Mouse (Mus musculus) forebrain, embryonic 14.5 days (tissue): ENCODE measurements around the gene Anxa10. TPM values are rescaled to one million over a fixed set of nuclear protein-coding genes. Genes with fewer than 3 reads are reported as not detected.

Experiments used
- ATAC-seq: fragments of 200-750 bp; cut with Nextera tagmentation; 2 replicates; pipeline ENCODE4 v1.8.0; 2017; ENCODE audit warnings: mild to moderate bottlenecking, moderate library complexity
- DNase-seq: peaks from one replicate; pipeline ENCODE4 v3.0.0-alpha.2; 2015; ENCODE audit warnings: low spot score
- H3K27ac ChIP-seq: fragments of 300-500 bp; sonication (generic); 2 replicates; pipeline ENCODE4 v1.5.1; 2014; ENCODE audit warnings: low read depth, mild to moderate bottlenecking, control low read depth, low read length, moderate library complexity
- H3K27me3 ChIP-seq: fragments of 300-500 bp; sonication (generic); replicated peaks from 2 replicates; pipeline ENCODE4 v1.6.1; 2014; ENCODE audit warnings: low read length, control low read depth, mixed read lengths; ENCODE audit not compliant: control insufficient read depth, insufficient read depth
- H3K36me3 ChIP-seq: fragments of 300-500 bp; sonication (generic); 2 replicates; pipeline ENCODE4 v1.6.1; 2014; ENCODE audit warnings: low read length, control low read depth; ENCODE audit not compliant: control insufficient read depth, insufficient read depth
- H3K4me1 ChIP-seq: fragments of 300-500 bp; sonication (generic); 2 replicates; pipeline ENCODE4 v1.6.1; 2014; ENCODE audit warnings: antibody characterized with exemption, low read length, control low read depth; ENCODE audit not compliant: control insufficient read depth, insufficient read depth
- H3K4me2 ChIP-seq: fragments of 300-500 bp; sonication (generic); 2 replicates; pipeline ENCODE4 v1.6.1; 2014; ENCODE audit warnings: mild to moderate bottlenecking, control low read depth, low read length
- H3K4me3 ChIP-seq: fragments of 300-500 bp; sonication (generic); 2 replicates; pipeline ENCODE4 v1.5.1; 2014; ENCODE audit warnings: low read depth, low read length, control low read depth
- H3K9ac ChIP-seq: fragments of 300-500 bp; sonication (generic); 2 replicates; pipeline ENCODE4 v1.6.1; 2014; ENCODE audit warnings: mild to moderate bottlenecking, low read length, control low read depth, moderate library complexity
- H3K9me3 ChIP-seq: fragments of 300-500 bp; sonication (generic); replicated peaks from 2 replicates; pipeline ENCODE4 v1.6.1; 2016; ENCODE audit warnings: low read length, control low read depth, mixed read lengths; ENCODE audit not compliant: control insufficient read depth
- WGBS: fragments of 180-500 bp; shearing (Covaris S2); extraction: QIAGEN DNeasy Blood & Tissue Kit; methylation state at CpG from one replicate; pipeline ENCODE4 v1.1.7; 2014; 5-methylcytosine and 5-hydroxymethylcytosine counted together
- polyA plus RNA-seq: library from polyadenylated mRNA; unstranded; fragments of >200 nt; fragmentation: Nextera tagmentation; extraction: Ambion mirVana; gene quantifications from 2 replicates; pipeline ENCODE4 v1.2.1, GENCODE M21; 2014

Anxa10 gene
- polyA plus RNA-seq, 1 experiment from 2014 or later = not detected

DNA sequence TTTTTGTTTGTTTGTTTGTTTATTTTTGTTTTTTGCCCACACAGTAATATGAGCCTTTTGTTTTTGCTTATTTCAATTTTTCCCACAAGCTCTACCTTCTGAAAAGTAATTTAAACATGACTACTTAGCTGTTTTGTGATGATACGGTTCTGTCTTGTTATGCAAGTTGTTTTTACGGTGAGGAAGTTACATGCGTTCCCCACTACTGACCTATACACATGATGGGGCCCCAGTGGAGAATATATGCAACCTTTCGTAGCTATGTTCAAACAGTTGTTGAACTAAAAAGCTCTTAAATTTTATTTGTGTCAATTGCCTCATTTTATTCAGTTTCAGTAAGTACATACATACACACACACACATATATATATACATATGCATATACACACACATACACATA is 108.4 kb downstream of the Anxa10 start:
- ATAC-seq = no peak
- H3K9me3 ChIP-seq = no peaks in the 10 kb centered on the region
- H3K9ac ChIP-seq = no peak overlapping the region
- H3K4me3 ChIP-seq = no peak overlapping the region
- no peak overlapping the region for H3K4me2 ChIP-seq
- H3K27me3 ChIP-seq = no peaks in the 10 kb centered on the region
- DNase-seq = no peak
- H3K4me1 ChIP-seq = no peaks in the 10 kb centered on the region
- 95% methylated on average over 4 of the region's 4 CpGs for WGBS
- no peak overlapping the region for H3K27ac ChIP-seq
- no peaks in the 10 kb centered on the region for H3K36me3 ChIP-seq

DNA sequence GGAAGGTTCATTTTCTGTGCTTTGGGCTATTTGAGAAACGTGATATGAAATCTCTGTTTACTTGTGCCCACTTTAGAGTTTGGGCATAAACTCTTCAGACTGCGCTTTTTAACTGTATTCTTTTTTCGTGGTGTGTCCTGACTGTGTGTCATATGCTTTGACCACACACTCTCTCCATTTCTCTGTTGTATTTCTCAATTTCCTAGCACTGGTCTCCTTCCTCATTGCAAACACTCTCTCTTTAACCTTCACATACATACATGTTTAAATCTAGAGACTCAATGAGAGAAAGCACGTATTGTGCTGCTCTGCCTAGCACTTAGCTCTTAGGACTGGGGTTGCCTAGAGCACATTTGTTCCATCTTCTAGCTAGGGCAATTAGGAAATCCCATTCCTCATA is 108.8 kb downstream of the Anxa10 start:
- Histone ChIP-seq H3K27me3 (no peaks in the 10 kb centered on the region), H3K9ac (no peak overlapping the region), H3K9me3 (no peaks in the 10 kb centered on the region), H3K4me2 (no peak overlapping the region), H3K4me3 (no peak overlapping the region), H3K27ac (no peak overlapping the region), H3K4me1 (no peaks in the 10 kb centered on the region), H3K36me3 (no peaks in the 10 kb centered on the region)
- ATAC-seq (no peak), DNase-seq (no peak)
- WGBS = 93% methylated on average over 4 of the region's 4 CpGs

Other genes starting within 250 kb of the Anxa10 start
- gene Palld, start 220.5 kb downstream of the Anxa10 start, polyA plus RNA-seq = 14.3 and 15.9 TPM in 2 replicates
- 0.29 and 0.31 TPM in 2 replicates for gene Ddx60, start 195.1 kb downstream of the Anxa10 start, polyA plus RNA-seq